Comparison of ENCODE assay signal across 24 mouse cellular contexts in genomic region chr1:151156129-151156528, GRCm38 (mm10). TPM values are rescaled to one million over a fixed set of nuclear protein-coding genes. Genes with fewer than 3 reads are reported as not detected.
"Had no signal": no experiment of that assay in that cellular context is flagged by ENCODE, and none has a peak within 500 bp of the region (broad histone marks: within the 10 kb centered on the region; RNA-seq: fewer than 3 reads in every experiment).

No protein-coding gene starts in this region.

- H3K4me2 ChIP-seq: kidney, embryonic 15.5 days; limb, embryonic 15.5 days; liver, embryonic 13.5 days; lung, embryonic 15.5 days; midbrain, embryonic 13.5 days; stomach, embryonic 15.5 days had no signal

- H3K4me3 ChIP-seq: kidney, embryonic 15.5 days; limb, embryonic 15.5 days; liver, embryonic 13.5 days; lung, embryonic 15.5 days; midbrain, embryonic 13.5 days; stomach, embryonic 15.5 days had no signal

- H3K36me3 ChIP-seq: kidney, embryonic 15.5 days; limb, embryonic 15.5 days; liver, embryonic 13.5 days; lung, embryonic 15.5 days; midbrain, embryonic 13.5 days; stomach, embryonic 15.5 days had no signal

- ATAC-seq: liver, postnatal 0 days; midbrain, embryonic 13.5 days had no signal

- H3K9ac ChIP-seq: kidney, embryonic 15.5 days; limb, embryonic 15.5 days; liver, embryonic 13.5 days; liver, postnatal 0 days; lung, embryonic 15.5 days; midbrain, embryonic 13.5 days; stomach, embryonic 15.5 days had no signal

- DNase-seq: kidney, postnatal 36 days; layer of hippocampus, adult 9-11 months; layer of hippocampus, postnatal 36 days; liver, embryonic 13.5 days; liver, postnatal 0 days; lung, postnatal 14 days; right cerebral cortex, postnatal 14 days; thymus, adult 2 months; thymus, postnatal 25 days had no signal

- H3K27ac ChIP-seq: kidney, embryonic 15.5 days; limb, embryonic 15.5 days; liver, embryonic 13.5 days; lung, embryonic 15.5 days; macrophage; midbrain, embryonic 13.5 days; stomach, embryonic 15.5 days had no signal

- H3K9me3 ChIP-seq: kidney, embryonic 15.5 days; limb, embryonic 15.5 days; liver, embryonic 13.5 days; lung, embryonic 15.5 days; midbrain, embryonic 13.5 days; stomach, embryonic 15.5 days had no signal

- H3K27me3 ChIP-seq: kidney, embryonic 15.5 days; limb, embryonic 15.5 days; liver, embryonic 13.5 days; lung, embryonic 15.5 days; midbrain, embryonic 13.5 days; stomach, embryonic 15.5 days had no signal

- H3K4me1 ChIP-seq: lung, embryonic 15.5 days; stomach, embryonic 15.5 days had no signal

RNA-seq across cellular contexts. Expression of gene Gm47985, which starts 26.2 kb away (rescaled TPM):
- total RNA-seq: layer of hippocampus, adult 18-20 months; layer of hippocampus, postnatal 36 days; left cerebral cortex, adult 8-10 months; left cerebral cortex, postnatal 25 days; midbrain, postnatal 0 days had no signal
- polyA plus RNA-seq: limb, embryonic 15.5 days; lung, embryonic 15.5 days; macrophage; midbrain, postnatal 0 days; neural tube, embryonic 14.5 days; urinary bladder, adult 2 months had no signal

RNA-seq across cellular contexts. Expression of gene Gm8947, which starts 36.0 kb away (rescaled TPM):
- total RNA-seq: layer of hippocampus, adult 18-20 months; layer of hippocampus, postnatal 36 days; left cerebral cortex, adult 8-10 months; left cerebral cortex, postnatal 25 days; midbrain, postnatal 0 days had no signal
- polyA plus RNA-seq: limb, embryonic 15.5 days; macrophage; midbrain, embryonic 13.5 days; midbrain, postnatal 0 days; neural tube, embryonic 14.5 days; thymus, adult 2 months; urinary bladder, adult 2 months had no signal

RNA-seq across cellular contexts. Expression of gene Gm47995, which starts 42.1 kb away (rescaled TPM):
- total RNA-seq: layer of hippocampus, adult 18-20 months; layer of hippocampus, postnatal 36 days; left cerebral cortex, adult 8-10 months; left cerebral cortex, postnatal 25 days; midbrain, postnatal 0 days had no signal
- polyA plus RNA-seq: limb, embryonic 11.5 days; lung, embryonic 15.5 days; macrophage; midbrain, embryonic 13.5 days; midbrain, postnatal 0 days; neural tube, embryonic 14.5 days; thymus, adult 2 months; urinary bladder, adult 2 months had no signal

RNA-seq across cellular contexts. Expression of gene 3110040M04Rik, which starts 47.8 kb away (rescaled TPM):
- total RNA-seq: layer of hippocampus, adult 18-20 months; layer of hippocampus, postnatal 36 days; left cerebral cortex, adult 8-10 months; left cerebral cortex, postnatal 25 days; midbrain, postnatal 0 days had no signal
- polyA plus RNA-seq: limb, embryonic 11.5 days; limb, embryonic 15.5 days; lung, embryonic 15.5 days; macrophage; midbrain, embryonic 13.5 days; midbrain, postnatal 0 days; neural tube, embryonic 14.5 days; spleen, adult 2 months; testis, adult 2 months; thymus, adult 2 months; urinary bladder, adult 2 months had no signal

RNA-seq across cellular contexts. Expression of gene Gm47996, which starts 53.8 kb away (rescaled TPM):
- total RNA-seq: layer of hippocampus, adult 18-20 months; layer of hippocampus, postnatal 36 days; left cerebral cortex, adult 8-10 months; left cerebral cortex, postnatal 25 days; midbrain, postnatal 0 days had no signal
- polyA plus RNA-seq: lung, embryonic 15.5 days; macrophage; midbrain, embryonic 13.5 days; midbrain, postnatal 0 days; neural tube, embryonic 14.5 days; stomach, embryonic 15.5 days; thymus, adult 2 months; urinary bladder, adult 2 months had no signal
